Mouse (Mus musculus): Measurements from ENCODE around the gene Gcn1l1. TPM values are rescaled to one million over a fixed set of nuclear protein-coding genes. Genes with fewer than 3 reads are reported as not detected.
"Not testable (repeated sequence)": the region's sequence is repeated elsewhere in the genome, so short reads cannot be mapped to it uniquely, and the experiment has no call there.

Gcn1l1 gene
- total RNA-seq (2021) = 10 to 100 TPM; 27.9 to 31.1 TPM
- long read RNA-seq, experiment 1, full-length matches to known transcripts = 11 of 40 reads
- long read RNA-seq, experiment 1, partial matches to known transcripts = 26 of 40 reads
- long read RNA-seq, experiment 1, other reads (novel, unspliced or antisense) = 3 of 40 reads
- long read RNA-seq, experiment 2, full-length matches to known transcripts = 6 of 43 reads
- long read RNA-seq, experiment 2, partial matches to known transcripts = 34 of 43 reads
- long read RNA-seq, experiment 2, other reads (novel, unspliced or antisense) = 3 of 43 reads

DNA sequence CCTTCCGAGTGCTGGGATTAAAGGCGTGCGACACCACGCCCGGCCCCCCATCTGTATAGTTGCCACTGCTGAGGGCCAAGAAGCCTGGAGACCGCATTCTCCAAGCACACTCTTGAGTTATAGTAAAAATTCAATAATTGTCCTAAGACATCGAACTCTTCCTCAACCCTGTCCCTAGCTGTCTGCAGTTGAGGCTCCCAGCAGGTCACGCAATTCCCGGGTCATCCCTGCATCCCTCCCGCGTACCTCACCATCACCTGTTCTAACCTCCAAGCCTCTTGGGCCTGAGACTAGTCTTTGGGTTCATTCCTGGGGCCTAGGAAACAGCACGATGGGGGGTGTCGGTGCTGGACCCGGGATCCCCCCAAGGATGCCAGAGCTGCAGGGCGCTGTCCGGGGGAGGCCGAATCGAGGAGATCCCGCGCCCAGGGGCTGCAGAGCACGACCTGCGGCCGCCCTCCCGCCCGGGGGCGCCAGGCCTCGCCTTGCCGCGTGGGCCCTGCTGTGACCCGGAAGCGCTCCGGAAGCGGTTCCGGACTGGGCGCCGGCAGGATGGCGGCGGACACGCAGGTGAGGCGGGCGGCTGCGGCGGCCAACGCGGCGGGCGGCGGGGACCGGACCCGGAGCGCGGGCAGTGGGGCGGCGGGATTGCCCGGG lies at the start of gene Gcn1l1:
TSS of gene Gcn1l1 (plus strand) at position 518 of the 657 bp plus-strand sequence.
- DNase-seq (ENCODE audit: low spot score) = peak; percentile 68

DNA sequence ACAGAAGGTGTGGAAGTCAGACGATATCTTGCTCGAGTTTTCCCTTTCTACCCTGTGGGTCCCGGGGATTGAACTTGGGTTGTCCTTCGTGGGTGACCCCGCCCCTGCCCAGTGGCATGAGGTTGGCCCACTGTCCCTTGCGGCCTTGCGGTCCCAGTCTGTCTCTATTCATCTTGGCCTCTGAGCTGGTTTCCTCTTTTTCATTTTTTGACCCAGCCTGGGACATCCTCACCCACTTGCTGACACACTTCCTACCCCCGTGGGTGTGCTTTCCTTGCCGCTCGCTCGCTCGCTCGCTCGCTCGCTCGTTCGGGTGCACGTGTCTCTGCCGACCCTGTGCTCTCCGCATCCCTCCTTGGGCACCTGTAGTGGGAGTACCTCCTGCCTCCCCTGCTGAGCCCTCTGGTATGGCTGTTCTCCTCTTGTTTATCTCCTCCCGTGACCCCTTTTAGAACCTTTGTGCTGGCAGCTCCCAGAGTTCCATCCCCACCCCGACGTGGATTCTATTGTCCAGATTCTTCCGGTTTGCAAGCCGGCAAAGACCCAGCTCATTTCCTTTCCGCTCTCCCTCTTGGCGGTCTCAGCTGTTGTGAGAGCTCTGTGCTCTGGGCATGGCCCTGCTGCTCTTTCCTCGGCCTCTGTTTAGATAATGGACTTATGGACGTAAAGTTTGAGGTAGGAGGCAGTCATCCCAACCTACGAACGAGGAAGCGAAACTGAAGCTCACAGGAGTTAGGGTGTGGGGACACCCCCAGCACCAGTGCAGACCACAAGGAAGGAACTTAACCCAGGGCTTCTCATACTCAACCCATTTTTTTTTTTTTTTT lies 48.8 kb upstream of the Gcn1l1 start:
- no peak for DNase-seq (ENCODE audit: low spot score)

DNA sequence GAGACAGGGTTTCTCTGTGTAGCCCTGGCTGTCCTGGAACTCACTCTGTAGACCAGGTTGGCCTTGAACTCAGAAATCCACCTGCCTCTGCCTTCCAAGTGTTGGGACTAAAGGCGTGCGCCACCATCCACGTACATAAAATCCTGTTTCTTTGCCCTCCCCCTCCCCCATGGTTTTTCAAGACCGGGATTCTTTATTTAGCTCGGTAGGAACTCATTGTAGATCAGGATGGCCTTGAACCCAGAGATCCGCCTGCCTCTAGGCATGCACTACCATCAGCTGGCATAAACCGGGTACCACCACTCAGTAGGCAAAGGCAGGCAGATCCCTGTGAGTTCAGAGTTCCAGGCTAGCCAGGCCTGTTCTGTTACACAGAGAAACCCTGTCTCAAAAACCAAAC lies 48.1 kb upstream of the Gcn1l1 start:
- no peak for DNase-seq (ENCODE audit: low spot score)

DNA sequence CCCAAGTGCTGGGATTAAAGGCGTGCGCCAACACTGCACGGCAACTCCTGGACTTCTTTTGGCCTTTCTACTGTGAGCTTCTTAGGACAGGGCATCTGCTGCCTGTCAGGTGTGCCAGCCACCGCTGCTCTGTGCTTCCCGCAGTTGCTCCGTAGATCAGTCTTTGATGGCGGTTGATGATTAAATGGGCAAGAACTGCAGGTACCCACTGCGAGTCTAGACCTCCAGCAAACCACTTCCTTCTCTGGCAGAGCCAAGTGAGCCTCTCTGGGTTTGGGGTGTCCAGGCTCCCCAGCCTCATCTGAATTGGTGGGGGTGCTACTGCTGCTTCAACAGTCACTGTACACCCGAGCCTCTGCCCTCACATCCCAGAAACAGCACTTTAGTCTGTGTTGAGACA lies 47.6 kb upstream of the Gcn1l1 start:
- DNase-seq (ENCODE audit: low spot score) = no peak

DNA sequence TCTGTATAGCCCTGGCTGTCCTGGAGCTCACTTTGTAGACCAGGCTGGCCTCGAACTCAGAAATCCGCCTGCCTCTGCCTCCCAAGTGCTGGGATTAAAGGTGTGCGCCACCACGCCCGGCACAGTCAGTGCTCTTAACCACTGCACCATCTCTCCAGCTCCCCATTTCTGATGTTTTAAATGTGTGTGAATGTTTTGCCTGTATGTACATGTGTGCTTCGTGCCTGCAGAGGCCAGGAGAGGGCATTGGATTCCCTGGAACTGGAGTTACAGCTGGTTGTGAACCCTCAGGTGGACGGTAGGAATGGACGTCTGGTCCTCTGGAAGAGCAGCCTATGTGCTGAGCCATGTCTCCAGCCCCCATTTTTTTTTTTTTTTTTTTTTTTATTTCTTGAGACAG lies 46.8 kb upstream of the Gcn1l1 start:
- not testable (repeated sequence) for DNase-seq (ENCODE audit: low spot score)

DNA sequence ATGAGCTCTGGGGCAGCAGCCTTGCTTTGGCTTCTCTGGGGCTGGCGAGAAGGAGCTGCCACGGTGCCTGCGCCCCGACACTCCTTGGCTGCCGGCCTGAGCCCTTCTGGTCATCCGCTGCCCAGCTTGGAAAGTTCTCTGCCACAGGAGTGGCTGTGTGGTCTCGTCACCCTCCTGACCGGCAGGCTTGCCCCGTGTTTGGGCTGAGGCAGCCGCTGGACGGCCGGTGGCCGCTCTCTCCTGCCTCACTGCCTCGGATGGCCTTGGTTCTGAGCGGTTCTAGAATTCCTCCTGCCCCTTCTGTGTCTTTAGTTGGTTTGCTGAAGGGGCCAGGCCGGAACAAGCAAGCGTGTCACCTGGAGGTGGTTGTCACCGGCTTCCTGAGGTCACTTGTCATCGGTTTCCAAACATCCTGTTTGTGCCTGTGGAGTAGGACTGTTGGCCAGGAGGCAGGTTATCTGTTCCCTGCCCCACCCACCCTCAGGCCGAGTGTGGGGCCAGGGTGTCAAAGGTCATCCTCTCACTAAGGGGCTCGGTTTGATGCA lies 44.7 kb upstream of the Gcn1l1 start:
- peak; percentile 48 for DNase-seq (ENCODE audit: low spot score)

DNA sequence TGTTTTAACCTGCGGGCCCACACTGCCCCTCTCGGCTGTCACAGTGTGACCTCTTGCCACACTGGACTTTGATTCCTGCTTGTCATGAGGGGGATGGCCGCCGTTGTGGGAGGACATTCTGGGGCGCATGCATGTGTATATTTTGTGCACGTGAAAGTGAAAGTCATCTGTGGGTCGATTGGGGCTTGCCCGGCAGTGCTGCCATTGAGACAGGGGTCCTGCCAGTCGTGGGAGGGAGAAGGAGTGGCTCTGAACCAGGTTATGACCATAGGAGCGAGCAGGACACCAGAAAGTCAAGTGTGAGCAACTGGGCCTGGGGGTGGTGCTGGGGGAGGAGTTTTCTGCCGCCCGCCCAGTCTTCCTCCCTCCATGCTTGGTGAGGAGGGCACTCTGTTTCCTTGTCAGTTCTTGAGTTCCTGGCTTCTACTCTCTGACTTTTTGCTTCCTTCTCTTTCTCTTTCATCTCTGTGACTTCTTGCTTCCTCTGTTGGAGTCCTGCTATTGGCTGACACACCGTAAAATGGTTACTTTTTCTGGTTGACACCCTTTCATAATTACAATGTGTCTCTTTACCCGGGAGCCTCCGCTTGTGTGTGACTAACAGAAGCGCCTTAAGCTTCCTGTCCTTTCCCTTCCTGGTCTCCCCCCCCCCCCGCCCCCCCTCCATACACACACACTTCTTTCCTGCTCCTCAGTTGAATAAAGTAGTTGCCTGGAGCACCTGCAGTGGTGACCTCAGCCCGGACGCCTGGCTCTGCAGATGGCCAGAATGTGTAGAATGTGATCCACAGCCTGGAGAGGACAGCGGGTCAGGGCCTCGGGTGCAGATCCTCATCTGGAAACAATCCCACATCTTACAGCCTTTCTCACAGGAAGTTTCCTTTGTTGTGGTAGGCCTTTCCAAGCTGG lies 43.2 kb upstream of the Gcn1l1 start:
- peak; percentile 52 for DNase-seq (ENCODE audit: low spot score)

DNA sequence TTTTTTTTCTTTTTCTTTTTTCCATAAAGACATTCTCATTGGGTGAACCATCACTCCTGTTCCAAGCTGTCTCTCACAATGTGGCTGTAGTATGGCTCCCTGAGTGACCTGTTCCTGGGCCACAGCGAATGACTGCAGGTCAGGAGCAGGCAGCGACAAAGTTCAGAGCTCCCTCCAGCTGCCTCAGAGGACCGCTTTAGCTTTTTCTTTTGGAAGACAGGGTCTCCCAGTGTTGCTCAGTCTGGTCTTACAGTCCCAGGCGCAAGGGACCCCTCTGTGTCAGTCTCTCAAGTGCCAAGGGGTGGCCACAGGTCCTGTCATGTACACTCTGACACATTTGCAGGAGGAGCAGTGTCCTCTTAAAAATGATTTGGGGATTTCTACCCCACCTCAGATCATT lies 42.5 kb upstream of the Gcn1l1 start:
- no peak for DNase-seq (ENCODE audit: low spot score)

DNA sequence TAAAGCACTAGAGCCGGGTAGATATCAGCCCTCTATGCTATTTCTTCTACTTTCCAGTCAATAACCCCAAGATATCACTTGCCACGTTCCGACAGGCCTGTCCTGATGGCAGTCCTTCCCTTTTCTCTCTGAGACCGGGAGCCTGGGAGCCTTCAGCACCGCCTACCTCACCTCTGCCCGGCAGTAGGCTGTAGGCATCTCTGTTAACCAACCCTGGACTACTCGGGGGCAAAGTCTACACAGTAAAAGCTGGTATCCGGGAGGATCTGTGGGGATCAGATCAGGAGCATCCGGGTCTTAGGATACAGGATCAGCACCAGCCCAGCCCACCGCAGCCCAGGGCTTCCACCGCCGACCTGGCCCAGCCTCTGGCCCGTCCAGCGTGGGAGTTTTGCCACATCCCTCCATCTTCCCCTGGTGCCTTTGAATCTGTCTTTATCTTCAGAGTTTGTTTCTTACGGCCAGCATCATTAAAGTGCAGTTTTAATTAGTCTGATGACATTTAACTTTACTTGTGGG lies 42.0 kb upstream of the Gcn1l1 start:
- no peak for DNase-seq (ENCODE audit: low spot score)

DNA sequence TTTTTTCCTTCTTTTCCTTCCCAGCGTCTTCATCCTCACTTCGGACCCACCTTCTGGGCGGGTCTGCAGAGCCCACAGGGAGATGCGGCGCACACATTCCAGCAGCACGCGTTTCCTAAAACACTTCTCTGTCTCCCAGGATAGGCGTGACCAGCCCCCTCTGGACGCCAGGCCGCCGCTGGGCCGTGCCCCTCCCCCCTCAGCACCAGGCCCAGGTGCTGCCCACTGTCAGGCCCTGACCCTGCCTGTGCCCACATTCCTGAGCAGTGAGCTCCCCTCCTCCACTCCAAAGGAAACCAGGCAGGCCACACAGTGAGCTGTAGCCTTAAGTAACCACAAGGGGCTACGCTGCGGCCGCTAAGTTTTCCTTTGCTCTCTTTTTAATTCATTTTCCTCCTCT lies 41.1 kb upstream of the Gcn1l1 start:
- DNase-seq (ENCODE audit: low spot score) = no peak

DNA sequence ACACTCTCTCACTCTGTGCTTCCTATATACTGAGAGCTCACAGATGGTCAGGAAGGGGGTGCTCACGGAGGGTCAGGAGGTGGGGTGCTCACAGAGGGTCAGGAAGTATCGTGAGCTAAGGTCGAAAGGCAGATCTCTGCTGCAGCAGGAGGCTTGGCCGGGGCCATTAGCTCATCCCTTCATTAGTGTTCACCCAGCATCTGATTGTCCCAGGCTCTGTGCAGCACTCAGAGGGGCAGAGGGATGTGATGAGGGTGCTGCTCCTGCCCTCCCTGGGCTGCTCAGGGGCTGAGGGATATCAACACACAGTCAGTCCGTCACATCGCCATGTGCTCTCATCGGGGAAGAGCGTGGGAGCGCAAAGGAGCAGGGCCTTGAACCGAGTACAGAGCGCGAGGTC lies 40.6 kb upstream of the Gcn1l1 start:
- no peak for DNase-seq (ENCODE audit: low spot score)

DNA sequence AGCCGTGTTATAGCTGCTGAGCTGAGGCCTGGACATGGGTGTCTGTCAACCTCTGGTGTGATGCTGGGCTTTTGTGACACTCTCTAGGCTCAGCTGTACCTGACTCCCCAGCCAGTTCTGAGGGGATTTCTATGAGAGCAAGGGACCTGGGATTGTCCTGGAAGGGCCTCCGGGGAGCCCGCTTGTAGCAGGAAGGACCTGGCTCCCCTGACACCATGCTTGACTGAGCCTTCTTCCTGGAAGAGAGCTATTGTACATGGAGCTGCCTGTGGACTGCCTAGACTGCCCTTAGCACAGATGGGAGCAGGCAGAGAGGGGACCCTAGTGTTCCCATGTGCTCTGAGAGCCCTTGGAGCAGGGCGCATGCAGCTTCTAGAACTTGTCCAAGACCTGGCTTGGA lies 39.6 kb upstream of the Gcn1l1 start:
- DNase-seq (ENCODE audit: low spot score) = no peak

DNA sequence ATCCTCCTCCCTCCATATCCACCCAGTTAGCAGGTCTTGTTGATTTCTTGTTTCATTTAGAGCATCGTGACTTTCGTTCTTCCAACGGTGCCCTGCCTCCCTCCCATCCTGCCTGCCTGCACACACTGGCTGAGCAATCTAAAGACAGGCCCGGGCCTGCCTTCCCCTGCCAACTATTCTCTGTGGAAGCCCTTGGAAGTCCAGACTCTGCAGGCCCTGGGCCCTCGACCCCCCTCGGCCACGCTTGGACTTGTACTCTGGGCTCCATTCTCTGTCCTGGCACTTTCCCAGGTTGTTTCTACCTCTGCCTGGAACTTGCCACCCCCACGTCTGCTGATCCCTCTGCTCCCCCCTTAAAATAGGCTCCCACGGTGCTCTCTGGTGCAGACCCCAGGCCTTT lies 39.1 kb upstream of the Gcn1l1 start:
- DNase-seq (ENCODE audit: low spot score) = no peak

DNA sequence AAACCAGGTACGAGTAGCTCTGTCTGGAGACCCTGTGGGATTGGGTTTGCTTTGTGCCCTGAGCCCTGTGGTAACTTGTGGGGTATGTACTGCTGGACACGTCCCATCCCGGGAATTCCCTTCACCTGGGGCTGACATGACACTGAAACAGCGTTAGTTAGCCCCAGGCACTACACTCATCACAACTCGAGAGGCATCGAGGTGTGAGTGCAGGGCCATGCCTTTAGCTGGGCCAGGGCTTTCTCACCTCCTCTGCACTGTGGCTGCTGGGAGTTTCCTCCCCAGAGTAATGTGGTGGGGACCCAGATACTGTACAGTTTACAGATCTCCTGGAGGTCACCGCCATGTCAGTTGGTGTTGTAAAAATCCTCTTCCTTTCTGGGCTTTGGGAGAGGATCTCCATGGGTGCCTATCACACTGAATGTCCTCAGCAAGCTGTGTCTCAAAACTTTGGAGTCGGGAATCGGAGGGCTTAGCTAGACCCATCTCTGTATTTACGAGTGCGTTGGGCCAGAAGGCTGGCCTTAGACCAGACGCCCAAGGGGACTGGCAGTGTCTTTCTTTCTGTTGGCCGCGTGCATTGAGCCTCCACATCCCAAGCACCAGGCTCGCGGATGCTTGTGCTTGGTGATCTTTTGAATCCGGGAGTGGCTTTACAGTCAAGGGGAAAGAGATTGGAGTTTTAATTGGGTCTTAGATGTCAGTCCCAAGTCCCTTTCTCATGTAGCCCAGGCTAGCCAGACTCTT lies 38.4 kb upstream of the Gcn1l1 start:
- DNase-seq (ENCODE audit: low spot score) = no peak

DNA sequence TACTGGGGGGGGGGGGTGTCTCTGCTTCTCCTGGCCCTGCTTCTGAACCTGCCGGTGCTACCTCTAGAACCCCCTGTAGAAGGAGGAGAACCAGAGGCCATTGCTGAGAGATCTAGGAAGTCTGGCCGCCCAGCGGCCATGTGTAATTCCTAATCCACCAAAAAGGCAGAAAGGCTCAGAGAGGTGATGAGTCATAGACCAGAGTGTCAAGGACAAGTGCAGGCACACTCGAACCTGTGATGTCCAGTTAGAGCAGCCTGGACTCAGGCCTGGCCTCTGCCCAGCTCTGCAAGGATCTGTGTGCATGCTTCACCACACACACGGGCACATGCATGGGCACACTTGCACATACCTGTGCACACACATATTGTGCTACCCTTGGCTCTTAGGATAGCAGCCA lies 36.9 kb upstream of the Gcn1l1 start:
- no peak for DNase-seq (ENCODE audit: low spot score)

DNA sequence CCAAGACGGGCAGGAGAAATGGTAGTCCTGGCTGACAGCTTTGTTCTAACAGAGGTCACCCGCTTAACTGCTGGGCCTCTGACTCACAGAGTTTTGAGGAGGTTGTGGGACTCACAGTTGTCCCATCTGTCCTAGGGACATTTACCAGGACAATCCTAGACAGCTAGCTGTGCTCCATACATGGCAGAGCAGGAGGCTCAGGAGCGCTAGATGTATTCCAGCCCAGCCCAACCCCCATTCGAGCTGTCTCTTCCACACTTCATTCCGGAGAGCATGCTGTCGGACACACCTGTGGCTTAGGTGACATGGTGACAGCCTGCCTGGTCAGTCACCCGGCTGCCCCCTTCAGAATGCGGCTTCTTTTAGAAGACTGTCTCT lies 35.7 kb upstream of the Gcn1l1 start:
- DNase-seq (ENCODE audit: low spot score) = no peak

DNA sequence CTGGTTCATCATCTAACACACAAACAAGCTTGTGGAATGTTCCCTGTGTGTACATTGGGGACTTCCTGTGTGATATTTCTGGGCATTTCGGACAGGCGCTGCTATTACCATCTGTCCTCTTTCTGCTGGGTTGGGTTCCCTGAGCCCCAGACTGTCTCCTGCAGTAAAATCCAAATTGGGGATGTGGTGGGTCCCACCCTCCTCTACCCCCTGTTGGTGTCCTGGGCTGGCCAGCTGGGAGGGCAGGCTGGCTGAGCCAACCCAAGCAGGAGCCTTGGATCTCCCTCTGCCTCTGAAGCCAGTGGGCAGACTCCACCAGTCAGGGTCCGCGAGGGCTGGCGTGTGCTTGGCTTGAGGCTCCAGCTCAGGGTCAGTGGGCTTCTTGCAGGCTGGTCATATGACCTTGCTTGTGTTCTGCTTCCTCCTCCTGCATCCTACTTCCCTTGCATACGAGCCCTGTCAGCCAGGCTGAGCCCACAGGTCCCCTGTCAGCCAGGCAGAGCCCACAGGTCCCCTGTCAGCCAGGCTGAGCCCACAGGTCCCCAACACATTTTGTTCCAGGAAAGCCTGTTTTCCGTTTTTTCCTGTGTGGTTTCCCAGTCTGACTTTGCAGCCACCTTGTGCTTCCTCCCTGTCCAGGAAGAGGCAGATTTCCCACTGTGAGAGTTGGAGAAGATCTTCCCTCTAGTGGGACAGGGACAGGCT lies 35.2 kb upstream of the Gcn1l1 start:
- no peak for DNase-seq (ENCODE audit: low spot score)

DNA sequence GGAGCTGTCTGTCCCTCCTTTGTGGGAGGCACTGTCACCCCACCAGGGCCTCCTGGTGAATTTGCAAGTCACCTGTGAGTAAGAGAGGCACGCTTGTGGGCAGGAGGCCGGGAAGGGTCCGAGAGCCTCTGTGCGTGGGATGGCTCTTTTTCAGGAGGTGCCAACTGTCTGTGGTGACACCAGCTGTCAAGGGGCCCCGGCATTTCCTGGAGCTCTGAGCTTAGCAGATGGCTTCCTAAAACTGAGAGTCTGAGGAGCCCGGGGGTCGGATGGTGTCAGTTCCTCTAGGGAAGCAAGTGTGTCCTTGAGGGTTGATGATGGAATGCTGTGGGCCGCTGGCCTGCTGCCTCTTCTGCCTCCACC lies 34.6 kb upstream of the Gcn1l1 start:
- no peak for DNase-seq (ENCODE audit: low spot score)

DNA sequence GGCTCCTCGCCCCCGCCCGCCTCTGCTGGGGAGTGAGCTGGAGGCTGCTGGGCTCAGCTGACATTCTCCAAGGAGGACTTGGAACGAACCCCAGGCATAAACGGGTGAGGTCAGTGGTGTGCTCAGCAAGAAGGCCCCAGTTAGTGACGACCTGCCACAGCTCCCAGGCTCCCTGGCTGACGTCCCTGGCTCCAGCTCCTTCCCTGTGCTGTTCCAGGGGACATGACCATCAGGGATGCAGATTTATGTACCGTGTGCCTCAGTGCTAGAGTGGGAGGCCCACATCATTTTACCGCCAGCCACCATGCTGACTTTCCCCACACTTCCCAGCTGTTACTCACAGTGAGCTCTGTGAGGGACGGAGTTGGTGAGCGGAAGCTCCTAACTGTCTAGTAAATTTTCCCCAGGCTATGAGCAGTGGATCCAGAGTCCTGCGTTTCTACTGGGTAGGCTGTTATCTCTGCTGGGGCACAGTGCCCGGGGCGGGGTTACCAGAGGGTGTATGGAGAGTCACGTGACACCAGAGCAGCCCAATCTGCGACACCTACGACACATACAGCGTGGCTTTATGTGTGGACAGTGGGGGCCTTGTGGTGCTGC lies 33.3 kb upstream of the Gcn1l1 start:
- DNase-seq (ENCODE audit: low spot score) = peak; percentile 95
